In the genomic region with DNA sequence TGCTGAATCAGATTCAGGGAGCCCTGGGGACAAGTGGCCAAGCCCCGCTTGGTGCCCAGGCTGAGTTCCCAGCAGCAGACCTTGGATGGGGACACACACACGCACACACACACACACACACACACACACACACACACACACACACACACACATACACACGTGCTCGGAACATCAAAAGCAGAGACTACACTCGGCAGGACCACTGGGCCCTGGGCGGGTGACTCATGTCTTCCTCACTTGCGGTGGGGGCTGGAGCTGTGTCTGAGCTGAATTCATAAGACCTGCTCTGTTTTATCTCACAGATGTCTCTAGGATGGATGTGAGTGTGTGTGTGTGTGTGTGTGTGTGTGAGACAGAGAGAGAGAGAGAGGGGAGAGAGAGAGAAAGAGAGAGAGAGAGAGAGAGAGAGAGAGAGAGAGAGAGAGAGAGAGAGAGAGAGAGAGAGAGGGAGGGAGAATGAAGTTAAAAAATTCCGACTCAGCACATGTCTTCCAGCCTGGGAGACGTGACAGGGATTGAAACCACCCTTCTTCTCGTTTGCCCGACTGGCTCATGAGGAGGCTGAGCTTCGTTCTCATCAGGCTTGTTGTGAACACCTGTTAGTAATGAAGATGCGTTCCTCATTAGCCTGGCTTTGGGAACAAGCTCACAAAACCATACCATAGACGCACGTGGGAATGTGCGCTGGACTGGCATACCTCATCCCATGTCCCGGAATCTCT, we compare ENCODE assay signal across 14 mouse cellular contexts.
DNase-seq lines count a peak whose midpoint lies in the region; ATAC-seq and TF ChIP-seq lines count a peak whose summit lies in the region.
"Had no signal": no experiment of that assay in that cellular context is flagged by ENCODE, and none has a peak within 500 bp of the region (broad histone marks: within the 10 kb centered on the region; RNA-seq: fewer than 3 reads in every experiment).

No protein-coding gene starts in this region.

- dilution Hi-C loops in CH12.LX (cut with MboI; ENCODE audit: extremely low pct_ligation_motif_present, extremely low pct_unique_long_range_greater_than_20kb, low sequenced_read_pairs) = no loop called here

- no peaks in the 10 kb centered on the region for H3K36me3 ChIP-seq in lung, embryonic 14.5 days (ENCODE audit: insufficient read depth)
- no peaks in the 10 kb centered on the region for H3K36me3 ChIP-seq in CH12.LX (replicated peaks in 1 of 2; ENCODE audit: control insufficient read depth in 1 of 2, insufficient read depth in 1 of 2, low read length in 1 of 2)
- no peaks in the 10 kb centered on the region; the same call in 1 of the 2 replicates for H3K36me3 ChIP-seq in embryonic facial prominence, embryonic 13.5 days
- no peaks in the 10 kb centered on the region for H3K36me3 ChIP-seq in heart, embryonic 11.5 days (ENCODE audit: control insufficient read depth, insufficient read depth, low read length)
- H3K36me3 ChIP-seq: forebrain, embryonic 15.5 days; limb, embryonic 12.5 days had no signal

- TF ChIP-seq EP300 in CH12.LX (IDR thresholded peaks at IDR 0.05; ENCODE audit: low read length) = no peak

- no peaks in the 10 kb centered on the region for H3K9me3 ChIP-seq in lung, embryonic 14.5 days (ENCODE audit: low read depth, low read length)
- peaks cover 11% of the 10 kb centered on the region for H3K9me3 ChIP-seq in CH12.LX (replicated peaks; ENCODE audit: low read length)
- no peaks in the 10 kb centered on the region for H3K9me3 ChIP-seq in embryonic facial prominence, embryonic 13.5 days
- H3K9me3 ChIP-seq in heart, embryonic 11.5 days (replicated peaks; ENCODE audit: control insufficient read depth, low read length) = no peaks in the 10 kb centered on the region
- H3K9me3 ChIP-seq: forebrain, embryonic 15.5 days; limb, embryonic 12.5 days had no signal

- no peak overlapping the region for H3K4me3 ChIP-seq in lung, embryonic 14.5 days (ENCODE audit: low read depth, low read length)
- no peak overlapping the region for H3K4me3 ChIP-seq in CH12.LX (replicated peaks in 1 of 3; ENCODE audit: low read depth in 2 of 3, low read length in 2 of 3, poor library complexity in 1 of 3)
- no peak overlapping the region for H3K4me3 ChIP-seq in embryonic facial prominence, embryonic 13.5 days
- H3K4me3 ChIP-seq in heart, embryonic 11.5 days (ENCODE audit: low read depth, low read length) = no peak overlapping the region
- H3K4me3 ChIP-seq: forebrain, embryonic 15.5 days; limb, embryonic 12.5 days had no signal

- H3K4me1 ChIP-seq in lung, embryonic 14.5 days (ENCODE audit: insufficient read depth) = no peaks in the 10 kb centered on the region
- peaks cover 6 to 27% of the 10 kb centered on the region in 2 experiments; a peak in 3 of 4 replicates for H3K4me1 ChIP-seq in CH12.LX (ENCODE audit: control insufficient read depth in 1 of 2, insufficient read depth in 2 of 2)
- peaks cover 35% of the 10 kb centered on the region for H3K4me1 ChIP-seq in embryonic facial prominence, embryonic 13.5 days
- no peaks in the 10 kb centered on the region for H3K4me1 ChIP-seq in heart, embryonic 11.5 days (ENCODE audit: control insufficient read depth, insufficient read depth, low read length)

- no peaks in the 10 kb centered on the region for H3K27me3 ChIP-seq in lung, embryonic 14.5 days (ENCODE audit: insufficient read depth, low read length)
- H3K27me3 ChIP-seq in CH12.LX (replicated peaks) = peaks cover 2% of the 10 kb centered on the region
- no peaks in the 10 kb centered on the region for H3K27me3 ChIP-seq in embryonic facial prominence, embryonic 13.5 days
- no peaks in the 10 kb centered on the region for H3K27me3 ChIP-seq in heart, embryonic 11.5 days (ENCODE audit: control insufficient read depth, insufficient read depth, low read length)
- H3K27me3 ChIP-seq: forebrain, embryonic 15.5 days; limb, embryonic 12.5 days had no signal

- in situ Hi-C loops in CH12.LX (cut with MboI; ENCODE audit: low pct_ligation_motif_present, low pct_unique_long_range_greater_than_20kb, low sequenced_read_pairs) = no loop called here

- TF ChIP-seq CTCF in lung, embryonic 14.5 days (IDR thresholded peaks at IDR 0.05; ENCODE audit: low read depth) = no peak
- TF ChIP-seq CTCF in CH12.LX (conservative IDR thresholded peaks at IDR 0.05 in 1 of 2, IDR thresholded peaks at IDR 0.05 in 1 of 2; ENCODE audit: low read depth in 2 of 2, low read length in 2 of 2) = no peak

- 37% methylated on average over 17 of the region's 17 CpGs for WGBS in lung, embryonic 14.5 days
- WGBS in embryonic facial prominence, embryonic 13.5 days = 36% methylated on average over 17 of the region's 17 CpGs
- WGBS in heart, embryonic 11.5 days (ENCODE audit: insufficient replicate concordance) = 54% methylated on average over 14 of the region's 17 CpGs

- H3K79me2 ChIP-seq in CH12.LX (replicated peaks; ENCODE audit: control insufficient read depth, extremely low read depth, insufficient read depth, poor library complexity, severe bottlenecking) = no peaks in the 10 kb centered on the region

- no peak overlapping the region for H3K4me2 ChIP-seq in lung, embryonic 14.5 days
- H3K4me2 ChIP-seq in CH12.LX (ENCODE audit: insufficient read depth, low read depth, poor library complexity, severe bottlenecking) = no peak overlapping the region
- H3K4me2 ChIP-seq in embryonic facial prominence, embryonic 13.5 days = no peak overlapping the region
- no peak overlapping the region for H3K4me2 ChIP-seq in heart, embryonic 11.5 days
- H3K4me2 ChIP-seq: forebrain, embryonic 15.5 days; limb, embryonic 12.5 days had no signal

- TF ChIP-seq POLR2A in CH12.LX (IDR thresholded peaks at IDR 0.05; ENCODE audit: low read depth, low read length) = no peak

- DNase-seq in lung, embryonic 14.5 days = peak; percentile 75
- DNase-seq in lung, postnatal 36 days = no peak
- DNase-seq in CH12.LX (ENCODE audit: extremely low read depth) (no peak), NIH3T3 (ENCODE audit: low read depth) (peak; percentile 47)
- DNase-seq in gastrocnemius, postnatal 25 days = no peak
- DNase-seq: cerebellum, adult 9-10 months; lung, postnatal 14 days; thymus, postnatal 4 days had no signal

- no peak overlapping the region for H3K27ac ChIP-seq in lung, embryonic 14.5 days (ENCODE audit: low read depth)
- no peak overlapping the region for H3K27ac ChIP-seq in CH12.LX (ENCODE audit: insufficient read depth, low read depth)
- H3K27ac ChIP-seq in embryonic facial prominence, embryonic 13.5 days = peak overlapping the region; percentile 51
- H3K27ac ChIP-seq in heart, embryonic 11.5 days (ENCODE audit: low read depth, low read length) = no peak overlapping the region
- H3K27ac ChIP-seq: forebrain, embryonic 15.5 days; kidney, postnatal 0 days; limb, embryonic 12.5 days had no signal

- no peak overlapping the region for H3K9ac ChIP-seq in lung, embryonic 14.5 days
- H3K9ac ChIP-seq in CH12.LX (ENCODE audit: insufficient read depth, low read depth) = no peak overlapping the region
- H3K9ac ChIP-seq in embryonic facial prominence, embryonic 13.5 days = no peak overlapping the region
- H3K9ac ChIP-seq in heart, embryonic 11.5 days (ENCODE audit: low read depth, low read length) = no peak overlapping the region
- H3K9ac ChIP-seq: forebrain, embryonic 15.5 days; limb, embryonic 12.5 days had no signal

- no peak for ATAC-seq in lung, embryonic 14.5 days (ENCODE audit: insufficient read depth)
- no peak for ATAC-seq in embryonic facial prominence, embryonic 13.5 days (ENCODE audit: insufficient number of reproducible peaks, insufficient read depth, low FRiP score, low TSS enrichment, low read depth)
- ATAC-seq in heart, embryonic 11.5 days (replicated peaks; ENCODE audit: insufficient number of reproducible peaks, low FRiP score, low TSS enrichment) = no peak
- ATAC-seq: forebrain, embryonic 15.5 days; hindbrain, embryonic 16.5 days had no signal

- TF ChIP-seq RAD21 in CH12.LX (IDR thresholded peaks at IDR 0.05; ENCODE audit: low read depth, low read length) = no peak

TF ChIP-seq in CH12.LX, 34 proteins besides CTCF, POLR2A, EP300 and RAD21:
- 0 out of 2 replicates have a peak, but pooled peaks have one; percentile 8 for TF ChIP-seq MAFK (IDR thresholded peaks at IDR 0.05; ENCODE audit: insufficient replicate concordance, low read length)
- no peak for TF ChIP-seq TCF12 (IDR thresholded peaks at IDR 0.05; ENCODE audit: low read depth, low read length)
- no peak for TF ChIP-seq NELFE (IDR thresholded peaks at IDR 0.05; ENCODE audit: low read depth, low read length)
- no peak for TF ChIP-seq RCOR1 (conservative IDR thresholded peaks at IDR 0.05; ENCODE audit: low read depth, low read length)
- TF ChIP-seq NRF1 (IDR thresholded peaks at IDR 0.05; ENCODE audit: low read depth, low read length) = no peak
- TF ChIP-seq MYC (IDR thresholded peaks at IDR 0.05; ENCODE audit: low read depth, low read length) = no peak
- no peak for TF ChIP-seq ETS1 (conservative IDR thresholded peaks at IDR 0.05; ENCODE audit: low read depth, low read length)
- no peak for TF ChIP-seq JUND (conservative IDR thresholded peaks at IDR 0.05; ENCODE audit: low read depth, low read length)
- TF ChIP-seq CHD2 (IDR thresholded peaks at IDR 0.05; ENCODE audit: low read length) = no peak
- no peak for TF ChIP-seq USF2 (conservative IDR thresholded peaks at IDR 0.05; ENCODE audit: low read depth, low read length)
- no peak for TF ChIP-seq HCFC1 (IDR thresholded peaks at IDR 0.05; ENCODE audit: low read depth, low read length)
- peak; percentile 76 for TF ChIP-seq BHLHE40 (IDR thresholded peaks at IDR 0.05; ENCODE audit: low read depth, low read length)
- TF ChIP-seq MAX (IDR thresholded peaks at IDR 0.05; ENCODE audit: low read length) = no peak

Comparison
In these comparisons a context has a peak if more than half of its experiments do, and no peak if none do; other contexts are left out.
1. DNase-seq: peak in lung, embryonic 14.5 days (single experiment) and NIH3T3 (single experiment); none in lung, postnatal 36 days (single experiment), CH12.LX (single experiment) and gastrocnemius, postnatal 25 days (single experiment).